Mouse (Mus musculus) gastrocnemius, postnatal 10 days (tissue): ENCODE measurements at regions not wholly inside any gene's neighbourhood (a gene's known extent, or its start where the extent isn't known, plus 50 kb on each side); places are given as distances from the start of the nearest gene placed in this dataset.
"Not testable (repeated sequence)": the region's sequence is repeated elsewhere in the genome, so short reads cannot be mapped to it uniquely, and the experiment has no call there.

Experiments used
- DNase-seq: peaks from one replicate; pipeline ENCODE4 v3.0.0; 2021; ENCODE audit warnings: mixed read lengths

- DNase-seq, result no peak
Measured at GRCm38 (mm10) chr1:124517543-124518171, 472.3 kb upstream of the Dpp10 start.

GRCm38 (mm10) chr1:124510492-124510891 is 465.1 kb upstream of the Dpp10 start:
- no peak for DNase-seq

- no peak for DNase-seq
Measured at GRCm38 (mm10) chr1:124488456-124488855, 443.1 kb upstream of the Dpp10 start.

GRCm38 (mm10) chr1:124487965-124488364 is 442.6 kb upstream of the Dpp10 start:
- DNase-seq, result no peak

DNA sequence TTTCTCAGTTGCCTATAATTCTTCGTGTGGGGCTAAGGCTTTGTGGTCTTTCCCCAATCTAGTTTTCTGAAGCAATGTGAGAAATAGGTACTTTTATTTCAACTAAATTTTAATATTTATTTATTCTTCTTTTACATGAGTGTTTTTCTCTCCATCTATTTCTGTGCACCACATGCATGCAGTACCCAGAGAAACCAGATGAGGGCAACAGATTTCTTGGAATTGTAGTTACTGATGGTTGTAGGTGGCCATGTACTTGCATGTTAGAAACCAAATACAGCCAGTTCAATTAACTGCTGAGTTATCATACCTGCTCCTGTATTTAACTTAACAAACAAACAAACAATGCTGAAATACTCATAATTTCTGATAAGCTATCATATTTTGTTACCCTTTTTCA is 404.8 kb upstream of the Dpp10 start:
- DNase-seq, result peak; percentile 4

GRCm38 (mm10) chr1:124439526-124439925 is 394.2 kb upstream of the Dpp10 start:
- DNase-seq, result no peak

- no peak for DNase-seq
Measured at GRCm38 (mm10) chr1:124435850-124436249, 390.5 kb upstream of the Dpp10 start.

DNA sequence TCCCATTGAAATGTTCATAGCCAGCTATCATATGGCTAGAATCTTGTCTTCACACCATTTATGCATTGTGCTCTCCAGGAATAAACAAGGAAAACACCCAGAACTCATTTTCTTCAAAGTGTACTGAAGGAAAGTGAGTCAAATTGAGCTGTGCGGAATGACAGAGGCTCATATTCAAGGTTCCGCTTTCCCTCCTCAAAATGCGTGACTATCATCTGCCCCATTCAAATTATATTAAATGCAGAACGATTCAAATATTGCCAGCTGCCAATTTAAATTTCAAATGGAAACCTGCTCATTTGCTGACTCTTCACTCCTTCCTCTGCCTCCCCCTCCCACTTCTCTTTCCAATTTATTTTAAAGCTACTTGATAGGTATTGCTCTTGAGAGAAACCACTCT is 384.2 kb upstream of the Dpp10 start:
- no peak for DNase-seq

DNA sequence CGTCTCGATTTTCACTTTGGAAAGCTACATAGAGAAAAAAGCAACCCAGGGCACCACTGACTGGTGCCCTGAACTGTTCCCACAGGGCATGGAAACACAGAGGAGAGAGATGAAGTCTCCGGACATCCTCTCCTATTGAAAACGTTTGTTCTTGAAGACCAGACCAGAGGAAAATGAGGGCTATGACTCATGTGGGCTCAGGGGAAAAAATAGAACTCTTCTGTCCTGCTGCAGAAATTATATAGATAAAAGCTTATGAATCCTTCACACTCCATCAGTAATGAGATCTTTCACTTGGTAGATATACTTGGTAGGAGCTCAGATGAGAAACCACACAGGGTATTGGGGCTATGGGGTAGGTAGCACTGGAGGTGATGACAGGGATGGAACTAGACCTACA is 371.4 kb upstream of the Dpp10 start:
- DNase-seq, result no peak

DNA sequence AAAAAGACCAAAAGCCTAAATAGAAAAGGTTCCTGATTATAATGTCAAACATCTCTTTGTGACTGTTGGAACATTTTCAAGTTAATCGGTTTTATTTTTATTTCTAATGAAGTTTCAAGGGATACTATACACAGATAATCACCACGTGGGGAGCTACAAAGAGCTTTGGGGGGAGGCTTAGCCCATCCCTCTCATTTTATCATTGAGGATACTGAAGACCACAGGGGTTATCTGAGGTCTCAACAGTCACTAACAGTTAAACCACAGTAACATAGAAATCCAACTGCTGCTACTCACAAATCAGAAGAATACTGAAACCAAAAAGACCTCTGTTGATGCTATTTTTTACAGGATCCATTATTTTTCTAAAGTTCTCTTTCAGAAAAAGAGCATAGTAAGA is 364.9 kb upstream of the Dpp10 start:
- no peak for DNase-seq

- DNase-seq, result no peak
Measured at GRCm38 (mm10) chr1:124409781-124410180, 364.4 kb upstream of the Dpp10 start.

DNA sequence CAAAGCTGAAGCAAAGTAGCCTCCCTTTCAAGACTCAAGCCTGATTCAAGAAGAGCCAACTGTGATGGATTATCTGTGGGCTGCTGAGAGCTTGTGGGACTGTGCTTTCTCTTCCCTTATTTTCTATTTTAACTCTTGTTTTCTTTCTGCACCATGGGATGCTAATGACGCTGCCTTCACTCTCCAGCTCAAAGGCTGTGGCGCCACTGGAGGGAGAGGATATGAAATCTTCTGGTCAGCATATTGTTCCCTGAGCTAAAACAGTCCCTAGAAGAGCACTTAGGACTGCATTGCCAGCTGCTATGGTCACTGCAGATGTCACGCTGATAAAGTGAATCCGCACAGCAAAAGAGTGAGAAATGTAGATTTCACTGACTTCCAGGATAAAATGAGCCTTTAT is 324.2 kb upstream of the Dpp10 start:
- no peak for DNase-seq

DNA sequence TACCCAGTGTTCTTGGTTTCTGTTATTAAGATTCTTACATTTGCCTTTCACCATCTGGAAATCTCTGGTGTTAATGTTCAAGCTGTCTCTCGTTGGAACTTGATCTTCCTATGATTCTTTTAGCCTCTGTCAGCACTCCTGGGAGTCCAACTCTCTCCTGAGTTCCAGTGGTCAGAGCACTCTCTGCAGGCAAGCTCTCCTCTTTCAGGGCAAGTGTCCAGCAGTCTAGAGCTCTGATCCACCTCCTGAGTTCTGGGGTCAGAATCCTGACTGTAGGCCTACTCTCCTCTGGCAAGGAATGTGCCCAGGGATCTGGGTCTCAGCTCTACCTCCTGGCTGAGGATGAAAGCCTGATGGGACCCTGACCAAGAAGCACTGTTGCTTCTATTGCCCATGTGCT is 303.1 kb upstream of the Dpp10 start:
- not testable (repeated sequence) for DNase-seq

DNA sequence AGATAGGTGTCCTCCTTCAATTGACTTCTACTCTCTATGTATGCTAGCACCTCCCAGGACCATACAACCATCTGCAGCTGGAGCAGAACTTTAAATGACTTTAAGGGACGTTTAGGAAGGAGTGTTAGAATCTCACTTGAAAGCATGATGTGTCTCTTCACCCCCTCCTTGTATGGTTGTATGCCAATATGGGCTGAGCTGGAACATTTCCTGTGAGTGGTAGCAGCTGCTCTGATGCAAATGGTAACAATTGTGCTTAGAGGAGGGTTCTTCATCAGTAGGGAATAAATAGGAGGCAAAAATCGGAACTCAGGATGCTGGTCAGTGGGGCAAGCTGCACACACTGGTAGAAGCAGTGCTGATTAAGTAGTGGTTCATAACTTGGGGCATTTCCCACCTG is 294.1 kb upstream of the Dpp10 start:
- DNase-seq, result no peak

DNA sequence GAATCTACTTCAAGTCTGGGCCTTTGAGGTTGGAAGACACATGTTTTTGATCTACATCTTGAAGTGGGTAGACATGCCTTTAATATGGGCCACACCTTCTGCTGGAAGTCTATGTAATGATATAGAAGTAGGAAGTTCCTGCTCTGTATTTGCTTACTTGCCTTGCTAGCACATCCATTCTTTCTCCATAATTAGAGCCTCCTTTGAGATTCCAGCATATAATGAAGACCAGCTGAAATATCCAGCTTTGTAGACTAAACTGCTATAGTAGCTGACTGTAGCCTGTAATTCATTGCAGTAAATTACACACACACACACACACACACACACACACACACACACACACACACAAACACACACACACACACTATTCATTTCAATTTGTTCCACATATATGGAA is 293.3 kb upstream of the Dpp10 start:
- no peak for DNase-seq

GRCm38 (mm10) chr1:124332294-124332693 is 286.9 kb upstream of the Dpp10 start:
- DNase-seq, result no peak
